Mouse (Mus musculus): ENCODE results near the gene Slc38a6.

Slc38a6 gene

DNA sequence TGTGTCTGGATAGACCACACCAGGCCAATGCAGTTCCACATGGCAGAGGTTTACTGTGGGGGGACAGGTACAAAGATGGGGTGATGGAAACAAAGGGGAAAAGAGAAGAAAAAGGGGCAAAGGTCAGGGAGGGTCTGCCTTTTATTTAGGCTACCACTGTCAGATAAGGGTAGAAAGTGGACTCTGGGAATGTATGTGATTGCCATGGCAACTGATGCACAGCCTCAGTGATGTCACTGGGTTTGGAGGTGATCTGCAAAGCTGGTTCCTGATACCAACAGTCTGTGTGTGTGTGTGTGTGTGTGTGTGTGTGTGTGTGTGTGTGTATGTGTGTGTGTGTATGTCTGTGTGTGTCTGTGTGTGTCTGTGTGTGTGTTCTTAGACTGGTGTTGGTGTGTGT is 106.4 kb downstream of the Slc38a6 start:
- in situ Hi-C loops (cut with MboI) = no loop called here

DNA sequence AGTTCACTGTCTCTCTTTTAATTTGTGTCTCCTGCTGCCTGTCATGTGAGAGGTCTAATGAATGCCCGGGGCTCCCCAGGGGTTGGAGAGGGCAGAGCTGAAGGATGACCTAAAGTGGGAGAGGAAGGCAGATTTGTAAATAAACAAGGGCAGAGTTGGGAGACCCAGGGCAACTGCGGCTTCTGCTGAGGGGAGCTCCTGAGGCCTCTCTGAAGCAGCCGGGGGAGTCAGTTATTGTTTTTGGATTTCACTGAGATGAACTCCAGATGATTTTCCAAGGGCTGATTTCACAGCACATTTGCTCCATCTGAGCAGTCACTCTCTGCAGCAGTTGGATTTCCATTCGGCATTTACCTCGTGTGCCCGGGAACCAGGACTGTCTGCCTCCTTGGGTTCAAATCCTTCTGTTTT is 107.3 kb downstream of the Slc38a6 start:
- in situ Hi-C loops (cut with MboI) = no loop called here

DNA sequence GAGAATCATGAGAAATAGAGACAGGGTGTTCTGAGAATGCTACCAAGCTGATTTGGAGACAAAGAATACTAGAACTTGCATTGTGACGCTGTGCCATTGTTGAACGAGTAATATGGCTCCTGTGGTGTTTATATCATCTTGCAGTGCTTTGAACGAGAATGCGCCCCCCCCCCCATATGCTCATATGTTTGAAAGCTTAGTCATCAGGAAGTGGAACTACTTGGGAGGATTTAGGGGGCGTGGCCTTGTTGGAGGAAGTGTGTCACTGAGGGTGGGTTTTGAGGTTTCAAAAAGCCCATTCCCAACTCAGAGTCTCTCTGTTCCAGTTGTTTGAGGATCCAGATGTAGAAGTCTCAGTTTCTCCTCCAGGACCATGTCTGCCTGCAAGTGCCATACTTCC is 108.0 kb downstream of the Slc38a6 start:
- in situ Hi-C loops (cut with MboI) = no loop called here

- in situ Hi-C loops (cut with MboI) = no loop called here
These were observed 112.8 kb downstream of the Slc38a6 start for GRCm38 (mm10) chr12:73399426-73399825.

GRCm38 (mm10) chr12:73400481-73401025 is 114.0 kb downstream of the Slc38a6 start:
- in situ Hi-C loops (cut with MboI) = no loop called here

DNA sequence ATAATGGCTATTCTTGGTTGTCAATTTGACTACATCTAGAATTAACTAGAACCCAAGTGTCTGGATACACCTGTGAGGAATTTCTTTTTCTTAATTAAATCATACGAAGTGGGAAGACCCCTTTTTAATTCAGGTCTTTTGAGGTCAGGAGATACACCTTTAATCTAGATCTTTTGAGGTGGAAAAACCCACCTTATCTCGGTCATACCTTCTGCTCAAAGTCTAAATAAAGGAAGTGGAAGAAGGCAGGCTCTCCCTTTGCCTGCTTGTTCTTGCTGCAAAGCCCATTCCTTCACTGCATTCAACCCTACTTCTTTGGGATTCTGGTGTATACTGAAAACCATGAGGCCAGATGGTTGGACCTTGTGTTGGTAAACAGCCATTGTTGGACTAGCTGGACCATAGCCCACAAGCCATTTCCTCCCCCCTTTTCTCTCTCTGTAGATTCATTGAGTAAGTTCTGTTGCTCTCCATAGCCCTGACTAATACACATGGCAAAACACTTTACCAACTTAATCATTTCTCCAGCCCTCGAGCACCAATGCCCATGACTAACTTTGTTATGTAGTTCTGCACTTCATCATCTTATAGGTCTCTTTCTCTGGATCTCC is 115.0 kb downstream of the Slc38a6 start:
- in situ Hi-C loops (cut with MboI) = no loop called here

- in situ Hi-C loops (cut with MboI) = no loop called here
These were observed 115.6 kb downstream of the Slc38a6 start for GRCm38 (mm10) chr12:73402137-73402712.

- in situ Hi-C loops (cut with MboI) = no loop called here
These were observed 116.5 kb downstream of the Slc38a6 start for GRCm38 (mm10) chr12:73402851-73403665.
